Mouse (Mus musculus) gastrocnemius, postnatal 36 days (tissue): ENCODE measurements at regions not wholly inside any gene's neighbourhood (a gene's known extent, or its start where the extent isn't known, plus 50 kb on each side); places are given as distances from the start of the nearest gene placed in this dataset.
A peak's percentile ranks its signal among the peaks of the same experiment; 100 is the strongest.

Experiments
- DNase-seq, 2 experiments: peaks; one replicate each; pipeline ENCODE4 v3.0.0; 2022
- intact Hi-C: fragments of 180-260 bp; cut with DNase I; formaldehyde crosslinking; loops from one replicate; pipeline ENCODE4 v1.15.1; 2025

GRCm38 (mm10) chr13:90739797-90740196, 165.4 kb downstream of the Atp6ap1l start:
- no peak for DNase-seq
- intact Hi-C loops, result no loop called here

GRCm38 (mm10) chr13:90738513-90738912, 166.6 kb downstream of the Atp6ap1l start:
- intact Hi-C loops, result no loop called here
- no peak for DNase-seq

GRCm38 (mm10) chr13:90733265-90733664, 171.9 kb downstream of the Atp6ap1l start:
- intact Hi-C loops, result no loop called here
- no peak for DNase-seq

GRCm38 (mm10) chr13:90729078-90729477, 176.1 kb downstream of the Atp6ap1l start:
- intact Hi-C loops, result no loop called here

GRCm38 (mm10) chr13:90727816-90728215, 177.3 kb downstream of the Atp6ap1l start:
- intact Hi-C loops, result no loop called here
- no peak for DNase-seq

More at GRCm38 (mm10) chr13:90729078-90729477, 176.1 kb downstream of the Atp6ap1l start:
- peak in 1 of 2 experiments; percentile 16 for DNase-seq

GRCm38 (mm10) chr13:90725053-90725827, 179.9 kb downstream of the Atp6ap1l start:
- intact Hi-C loops, result no loop called here
- peak in 1 of 2 experiments; percentile 5 for DNase-seq

GRCm38 (mm10) chr13:90724598-90724997, 180.6 kb downstream of the Atp6ap1l start:
- intact Hi-C loops, result no loop called here
- no peak for DNase-seq

- intact Hi-C loops, result no loop called here
- DNase-seq, result no peak
Observed at GRCm38 (mm10) chr13:90723533-90723898, 181.6 kb downstream of the Atp6ap1l start.

GRCm38 (mm10) chr13:90722599-90723532, 182.3 kb downstream of the Atp6ap1l start:
- DNase-seq, result no peak
- intact Hi-C loops, result no loop called here

- intact Hi-C loops, result no loop called here
- no peak for DNase-seq
Observed at GRCm38 (mm10) chr13:90684324-90684723, 220.8 kb downstream of the Atp6ap1l start.

- intact Hi-C loops, result no loop called here
Observed at GRCm38 (mm10) chr13:90679162-90680010, 225.8 kb downstream of the Atp6ap1l start.

GRCm38 (mm10) chr13:90673823-90674222, 231.3 kb downstream of the Atp6ap1l start:
- intact Hi-C loops, result no loop called here
- no peak for DNase-seq

More at GRCm38 (mm10) chr13:90679162-90680010, 225.8 kb downstream of the Atp6ap1l start:
- no peak for DNase-seq

- intact Hi-C loops, result no loop called here
- no peak for DNase-seq
Observed at GRCm38 (mm10) chr13:90673079-90673478, 232.1 kb downstream of the Atp6ap1l start.

- DNase-seq, result no peak
- intact Hi-C loops, result no loop called here
Observed at GRCm38 (mm10) chr13:90661567-90662141, 243.5 kb downstream of the Atp6ap1l start.

- intact Hi-C loops, result no loop called here
Observed at GRCm38 (mm10) chr13:90660950-90661349, 244.2 kb downstream of the Atp6ap1l start.

GRCm38 (mm10) chr13:90659087-90659486, 246.1 kb downstream of the Atp6ap1l start:
- no peak for DNase-seq
- intact Hi-C loops, result no loop called here

More at GRCm38 (mm10) chr13:90660950-90661349, 244.2 kb downstream of the Atp6ap1l start:
- no peak for DNase-seq

GRCm38 (mm10) chr13:90646356-90646755, 258.8 kb downstream of the Atp6ap1l start:
- DNase-seq, result no peak
- intact Hi-C loops, result no loop called here

GRCm38 (mm10) chr13:90644216-90644615, 260.9 kb downstream of the Atp6ap1l start:
- no peak for DNase-seq
- intact Hi-C loops, result no loop called here

GRCm38 (mm10) chr13:90643575-90644215, 261.5 kb downstream of the Atp6ap1l start:
- intact Hi-C loops, result no loop called here

More at GRCm38 (mm10) chr13:90643575-90644215, 261.5 kb downstream of the Atp6ap1l start:
- DNase-seq, result no peak
